19 mouse cellular contexts compared by ENCODE assay signal in the genomic region with DNA sequence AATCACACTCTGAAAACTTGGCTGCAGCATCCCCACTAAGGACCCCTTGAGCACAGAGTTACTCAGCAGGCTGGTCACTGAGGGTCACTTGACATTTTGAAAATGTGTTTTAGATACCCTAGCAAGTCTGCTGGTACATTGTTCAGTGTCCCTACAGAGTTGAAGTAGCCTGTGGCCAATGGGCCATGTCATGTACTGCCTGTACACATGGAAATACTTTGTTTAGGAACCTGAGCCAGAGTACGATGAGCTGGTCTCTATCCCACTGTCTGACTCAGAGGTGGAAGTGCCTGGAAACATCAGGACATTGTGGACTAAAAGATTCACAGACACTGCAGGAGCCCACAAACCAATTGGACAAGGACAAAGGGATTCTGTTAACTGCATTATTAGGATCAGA.
"Had no signal": no experiment of that assay in that cellular context is flagged by ENCODE, and none has a peak within 500 bp of the region (broad histone marks: within the 10 kb centered on the region; RNA-seq: fewer than 3 reads in every experiment).

No protein-coding gene starts in this region.

- DNase-seq: kidney, adult 2 months; kidney, postnatal 25 days; left cerebral cortex, postnatal 4 days; liver; lung, adult 18-20 months; lung, postnatal 14 days; lung, postnatal 4 days; retina, postnatal 1 day; right cerebral cortex, postnatal 25 days; thymus, adult 18-20 months had no signal

- H3K9me3 ChIP-seq: liver, embryonic 12.5 days; liver, embryonic 15.5 days; midbrain, embryonic 12.5 days; neural tube, embryonic 12.5 days; neural tube, embryonic 15.5 days had no signal

- H3K4me3 ChIP-seq: layer of hippocampus, adult 2 months; liver, embryonic 12.5 days; liver, embryonic 15.5 days; midbrain, embryonic 12.5 days; midbrain, embryonic 15.5 days; neural tube, embryonic 12.5 days; neural tube, embryonic 15.5 days had no signal

- ATAC-seq: intestine, postnatal 0 days; liver, embryonic 12.5 days; midbrain, embryonic 15.5 days had no signal

- H3K9ac ChIP-seq: liver, embryonic 12.5 days; liver, embryonic 15.5 days; midbrain, embryonic 12.5 days; midbrain, embryonic 15.5 days; neural tube, embryonic 12.5 days; neural tube, embryonic 15.5 days had no signal

- H3K4me2 ChIP-seq: liver, embryonic 12.5 days; liver, embryonic 15.5 days; midbrain, embryonic 12.5 days; midbrain, embryonic 15.5 days; neural tube, embryonic 12.5 days; neural tube, embryonic 15.5 days had no signal

- H3K27me3 ChIP-seq: liver, embryonic 12.5 days; liver, embryonic 15.5 days; midbrain, embryonic 12.5 days; midbrain, embryonic 15.5 days; neural tube, embryonic 12.5 days; neural tube, embryonic 15.5 days had no signal

- H3K4me1 ChIP-seq: liver, embryonic 12.5 days; liver, embryonic 15.5 days; midbrain, embryonic 12.5 days; midbrain, embryonic 15.5 days; neural tube, embryonic 12.5 days; neural tube, embryonic 15.5 days had no signal

- H3K27ac ChIP-seq: kidney, postnatal 0 days; layer of hippocampus, adult 2 months; liver, embryonic 12.5 days; liver, embryonic 15.5 days; midbrain, embryonic 12.5 days; midbrain, embryonic 15.5 days; neural tube, embryonic 12.5 days; neural tube, embryonic 15.5 days had no signal

- H3K36me3 ChIP-seq: liver, embryonic 12.5 days; liver, embryonic 15.5 days; midbrain, embryonic 12.5 days; midbrain, embryonic 15.5 days; neural tube, embryonic 12.5 days; neural tube, embryonic 15.5 days had no signal
